Mouse (Mus musculus) inflammation-experienced regulatory T-cells, adult 6 months (primary cell): ENCODE measurements around the gene Plxdc1. TPM values are rescaled to one million over a fixed set of nuclear protein-coding genes. Genes with fewer than 3 reads are reported as not detected.

ENCODE experiments used
- ATAC-seq: one replicate; pipeline ENCODE4 v1.8.0; 2017
- polyA plus RNA-seq, 3 experiments: library from polyadenylated mRNA; unstranded; fragments of 100-300 nt; shearing (Covaris generic); gene quantifications; one replicate each; pipeline ENCODE4 v1.2.1; 2017

Plxdc1 gene
- polyA plus RNA-seq, 3 experiments from 2014 or later: 1.1 to 8.5 (median 2.2) TPM

GRCm38 (mm10) chr11:98016177-98016576 lies 29.9 kb upstream of the Plxdc1 start:
- no peak for ATAC-seq

DNA sequence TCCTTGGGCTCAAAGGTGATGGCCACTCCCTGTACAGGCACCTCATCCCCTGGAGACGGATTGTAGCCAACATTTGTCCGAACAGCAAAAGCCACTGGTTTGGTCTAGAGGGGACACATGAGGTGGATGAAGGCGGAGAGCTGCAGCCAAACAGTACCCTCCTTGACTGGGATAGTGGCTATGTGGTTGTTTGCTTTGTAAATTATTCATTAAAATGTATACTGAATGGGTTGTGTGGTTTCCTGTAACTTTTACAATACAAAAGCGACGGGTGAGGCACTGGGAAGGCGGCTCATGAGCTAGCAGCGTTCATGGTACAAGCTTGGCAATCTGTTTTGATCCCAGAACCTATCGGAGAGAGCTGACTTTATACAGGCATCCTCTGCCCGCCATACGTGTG lies 26.6 kb upstream of the Plxdc1 start:
- ATAC-seq: no peak

- ATAC-seq: no peak
Measured at GRCm38 (mm10) chr11:98011716-98012115, 25.5 kb upstream of the Plxdc1 start.

DNA sequence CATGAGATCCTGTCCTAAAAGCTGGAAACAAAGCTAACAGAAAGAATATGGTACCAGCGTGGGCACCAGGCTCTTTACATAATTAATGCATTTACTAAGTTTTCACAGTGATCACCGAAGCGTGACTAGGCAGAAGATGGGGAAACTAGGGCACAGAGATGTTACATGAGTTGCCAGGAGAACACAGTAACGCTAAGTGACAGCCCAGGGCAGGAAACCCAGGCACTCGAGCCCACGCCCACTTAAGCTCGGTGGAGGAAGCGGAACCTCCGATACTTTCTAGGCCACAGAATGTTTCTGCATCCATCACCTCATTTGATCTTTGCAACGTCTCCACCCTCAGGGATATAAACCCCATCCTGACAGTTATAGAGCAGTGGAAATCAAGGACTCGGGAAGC lies 21.8 kb upstream of the Plxdc1 start:
- ATAC-seq: peak; percentile 54

DNA sequence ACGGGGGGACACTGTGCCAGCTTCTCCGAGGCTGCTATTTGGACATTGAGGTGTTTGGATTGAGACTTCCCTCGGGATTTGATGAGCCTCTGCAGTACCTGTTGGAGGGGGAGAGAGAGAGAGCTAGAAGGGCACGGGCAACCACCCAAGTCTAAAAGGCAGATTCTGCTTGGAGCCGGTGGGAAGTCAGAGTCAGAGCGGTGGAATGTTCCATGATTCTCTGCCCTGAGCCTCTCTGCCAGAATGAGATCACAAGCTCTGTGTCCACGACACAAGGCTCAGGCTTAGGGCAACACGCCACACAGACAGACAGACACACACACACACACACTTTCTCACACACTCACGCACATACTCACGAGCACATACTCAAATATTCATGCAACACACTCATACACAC lies 19.4 kb upstream of the Plxdc1 start:
- ATAC-seq: no peak

GRCm38 (mm10) chr11:98005076-98005475 lies 18.8 kb upstream of the Plxdc1 start:
- ATAC-seq: no peak

DNA sequence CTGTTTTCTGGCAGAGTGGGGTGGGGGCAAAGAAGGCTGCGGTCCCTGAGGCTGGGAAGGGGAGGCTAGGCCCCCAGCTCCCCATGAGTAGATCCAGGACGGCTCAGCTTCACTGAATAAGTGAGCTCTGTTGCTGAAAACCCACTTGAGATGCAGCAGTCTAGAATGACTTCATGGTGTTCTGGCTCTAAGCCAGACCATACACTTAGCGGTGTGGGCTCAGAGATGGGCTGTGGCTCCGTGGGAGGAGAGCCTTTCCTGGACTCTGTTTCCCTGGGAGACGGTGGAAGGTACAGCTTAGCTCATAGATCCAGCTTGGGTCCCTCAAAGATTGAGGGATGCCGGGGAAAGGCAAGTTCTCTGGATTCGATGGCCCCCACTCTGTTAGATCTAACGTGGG lies 17.9 kb upstream of the Plxdc1 start:
- ATAC-seq: no peak

- ATAC-seq: no peak
Measured at GRCm38 (mm10) chr11:98003171-98003671, 17.0 kb upstream of the Plxdc1 start.

GRCm38 (mm10) chr11:98002627-98003026 lies 16.4 kb upstream of the Plxdc1 start:
- no peak for ATAC-seq

GRCm38 (mm10) chr11:98001986-98002385 lies 15.7 kb upstream of the Plxdc1 start:
- ATAC-seq: no peak

DNA sequence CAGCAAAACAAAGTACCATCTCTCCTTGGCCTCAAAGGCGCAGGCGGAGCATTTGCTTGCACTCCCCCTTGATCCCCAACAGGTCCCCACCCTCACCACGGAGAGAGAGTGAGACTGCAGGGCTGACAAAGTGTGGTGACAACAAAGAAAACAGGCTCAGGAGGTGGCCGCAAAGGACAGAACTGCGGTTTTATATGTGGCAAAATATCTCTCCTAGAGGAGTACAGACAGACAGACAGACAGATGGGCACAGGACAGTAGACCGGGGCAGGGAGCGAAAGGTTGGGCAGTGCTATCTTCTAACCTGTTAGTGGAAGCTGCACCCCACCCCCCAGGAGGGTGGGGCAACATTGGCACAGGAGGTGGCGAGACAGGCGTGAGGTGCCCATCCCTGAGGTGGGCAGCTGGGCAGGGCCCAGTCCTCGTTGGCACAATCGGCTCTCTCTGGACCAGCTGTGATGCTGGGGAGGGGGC lies 15.1 kb upstream of the Plxdc1 start:
- ATAC-seq: no peak

- peak; percentile 50 for ATAC-seq
Measured at GRCm38 (mm10) chr11:98000378-98001140, 14.3 kb upstream of the Plxdc1 start.

GRCm38 (mm10) chr11:97999748-98000147 lies 13.5 kb upstream of the Plxdc1 start:
- no peak for ATAC-seq

DNA sequence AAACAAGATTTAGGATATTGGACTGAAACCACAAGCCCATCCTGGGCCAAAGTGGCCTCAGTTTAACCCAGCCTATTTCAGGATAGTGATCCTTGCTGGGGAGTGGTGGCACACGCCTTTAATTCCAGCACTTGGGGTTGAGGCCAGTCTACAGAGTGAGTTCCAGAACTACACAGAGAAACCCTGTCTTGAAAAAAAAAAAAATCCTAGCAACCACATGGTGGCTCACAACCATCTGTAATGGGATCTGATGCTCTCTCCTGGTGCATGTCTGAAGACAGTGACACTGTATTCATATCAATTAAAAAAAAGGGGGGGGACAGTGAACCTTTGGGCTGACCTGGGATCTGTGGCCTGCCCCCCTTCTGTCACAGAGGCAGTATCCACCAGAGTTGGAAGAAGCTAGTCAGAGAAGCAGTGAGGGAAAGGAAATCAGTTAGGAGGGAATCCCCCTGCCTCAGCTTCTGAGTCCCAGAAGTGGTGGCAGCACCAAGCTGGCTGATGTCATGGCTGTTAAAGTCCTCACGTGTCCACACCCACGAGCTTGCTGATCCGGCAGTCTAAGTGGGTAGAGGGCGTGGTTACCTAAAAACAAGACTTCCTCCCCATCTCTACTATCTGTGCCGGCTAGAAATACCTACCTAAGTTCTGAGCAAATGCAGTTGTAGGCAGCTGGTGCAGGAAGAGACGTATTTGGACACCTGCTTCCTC lies 12.8 kb upstream of the Plxdc1 start:
- ATAC-seq: peak; percentile 77

GRCm38 (mm10) chr11:97998074-97998793 lies 12.0 kb upstream of the Plxdc1 start:
- ATAC-seq: no peak

GRCm38 (mm10) chr11:97997387-97997960 lies 11.2 kb upstream of the Plxdc1 start:
- ATAC-seq: no peak

GRCm38 (mm10) chr11:97996691-97997090 lies 10.4 kb upstream of the Plxdc1 start:
- ATAC-seq: no peak

GRCm38 (mm10) chr11:97995564-97996288 lies 9.5 kb upstream of the Plxdc1 start, which contains the start of gene Arl5c:
Gene Arl5c (minus strand): TSS chr11:97996181.
- ATAC-seq: peak; percentile 27

DNA sequence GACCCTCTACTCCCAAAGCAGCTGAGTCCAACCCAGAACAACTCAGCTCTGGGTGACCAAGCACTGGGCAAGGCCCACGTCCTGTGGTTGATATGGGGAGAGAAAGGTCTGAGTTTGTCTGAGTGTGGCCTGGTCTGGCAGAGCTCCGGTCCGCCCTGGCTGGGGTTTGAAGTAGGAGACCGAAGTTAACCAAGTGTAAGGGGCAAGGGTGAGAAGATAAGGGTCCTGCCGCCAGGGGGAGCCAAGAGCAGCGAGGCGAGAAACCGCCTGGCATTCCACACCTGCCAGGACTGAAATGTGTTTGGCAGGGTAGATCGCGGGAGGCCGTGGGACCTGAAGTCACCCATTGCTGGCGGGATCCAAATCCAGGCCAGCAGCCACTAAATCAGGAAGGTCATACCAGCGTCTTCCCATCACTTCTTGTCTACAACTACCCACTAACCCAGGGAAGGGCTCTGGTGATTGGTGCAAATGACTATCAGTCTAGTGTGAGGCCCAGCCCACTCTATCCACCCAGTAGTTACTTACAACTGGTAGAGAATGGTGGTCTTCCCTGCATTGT lies 8.4 kb upstream of the Plxdc1 start:
- peak; percentile 31 for ATAC-seq

DNA sequence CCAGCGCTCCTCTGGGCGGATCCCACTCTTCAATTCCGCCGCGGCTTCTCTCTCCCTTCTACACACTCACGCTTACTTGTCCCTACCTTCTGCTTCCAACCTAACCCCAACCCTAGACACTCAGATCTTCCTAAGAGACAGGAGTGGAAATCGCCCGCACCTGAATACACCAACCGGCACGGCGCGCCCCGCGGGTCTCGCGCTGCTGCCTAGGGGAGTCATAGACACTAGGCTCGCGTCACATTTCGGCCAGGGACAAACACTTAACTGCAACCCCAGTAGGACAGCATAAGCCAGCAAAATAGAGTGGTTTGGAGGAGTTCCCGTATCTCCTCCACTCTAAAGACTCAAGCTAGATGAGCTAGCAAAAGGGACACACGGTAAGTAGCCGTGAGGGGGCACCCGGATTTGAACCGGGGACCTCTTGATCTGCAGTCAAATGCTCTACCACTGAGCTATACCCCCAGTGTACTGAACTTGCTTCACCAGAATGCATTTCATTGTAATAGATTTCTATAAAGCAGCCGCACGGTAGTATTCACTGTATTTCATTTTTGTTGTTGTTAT lies 2.4 kb upstream of the Plxdc1 start:
- ATAC-seq: peak; percentile 75
